Mouse (Mus musculus): Measurements from ENCODE around the gene Hfe2. TPM values are rescaled to one million over a fixed set of nuclear protein-coding genes. Genes with fewer than 3 reads are reported as not detected.

Hfe2 gene
- polyA plus RNA-seq, 1 experiment from 2014 or later = 1.3 TPM

DNA sequence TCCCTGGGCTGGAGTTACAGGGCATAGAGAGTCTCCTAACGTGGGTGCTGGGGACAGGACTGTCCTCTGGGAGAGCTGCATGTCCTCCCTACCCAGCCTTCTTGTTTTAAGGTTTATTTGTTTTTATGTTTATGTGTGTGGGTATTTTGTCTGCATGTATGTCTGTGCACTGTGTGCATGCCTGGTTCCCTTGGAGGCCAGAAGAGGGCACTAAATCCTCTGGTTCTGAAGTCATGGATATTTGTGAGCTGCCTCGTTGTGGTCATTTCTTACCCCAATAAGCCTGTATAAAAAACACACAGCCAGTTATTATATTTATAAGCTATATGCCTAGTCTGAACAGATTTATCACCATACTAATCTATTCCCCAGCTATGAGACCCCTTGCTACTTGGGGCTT lies 9.3 kb downstream of the Hfe2 start:
- Histone ChIP-seq H3K36me3 (ENCODE audit: control insufficient read depth, insufficient read depth, low read length) (no peaks in the 10 kb centered on the region), H3K4me2 (no peak overlapping the region), H3K9ac (ENCODE audit: low read length) (no peak overlapping the region), H3K4me1 (ENCODE audit: control insufficient read depth, insufficient read depth, low read length) (no peaks in the 10 kb centered on the region), H3K4me3 (ENCODE audit: low read depth, low read length) (no peak overlapping the region), H3K27me3 (ENCODE audit: control insufficient read depth, insufficient read depth, low read length) (no peaks in the 10 kb centered on the region), H3K27ac (ENCODE audit: low read depth, low read length) (no peak overlapping the region), H3K9me3 (ENCODE audit: control insufficient read depth, low read length) (no peaks in the 10 kb centered on the region)
- WGBS = 71% methylated on average over 2 of the region's 2 CpGs
- DNase-seq (ENCODE audit: low spot score, missing footprints) = no peak
- no peak for ATAC-seq (ENCODE audit: low FRiP score)

DNA sequence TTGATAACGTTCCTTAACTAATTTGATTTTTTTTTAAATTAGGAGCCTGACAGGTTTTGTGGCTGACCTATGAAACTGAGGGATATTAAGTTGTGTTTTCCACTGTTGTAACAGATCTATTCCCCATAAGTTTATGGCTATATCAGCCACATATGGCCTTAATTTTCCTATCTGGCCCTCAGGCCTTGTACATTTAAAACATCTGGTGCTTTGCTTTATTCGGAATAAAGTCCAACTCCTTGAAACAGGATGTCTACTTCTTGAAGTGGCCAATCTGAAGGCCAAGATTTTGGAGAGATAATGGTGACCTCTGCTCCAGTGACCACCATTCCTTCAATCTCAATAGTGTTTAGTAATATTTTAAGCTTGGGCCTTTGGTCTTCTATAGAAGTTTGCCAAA lies 14.3 kb downstream of the Hfe2 start:
- DNase-seq (ENCODE audit: low spot score, missing footprints) = no peak
- no peak overlapping the region for H3K9ac ChIP-seq (ENCODE audit: low read length)
- H3K36me3 ChIP-seq (ENCODE audit: control insufficient read depth, insufficient read depth, low read length) = no peaks in the 10 kb centered on the region
- H3K9me3 ChIP-seq (ENCODE audit: control insufficient read depth, low read length) = no peaks in the 10 kb centered on the region
- no peaks in the 10 kb centered on the region for H3K27me3 ChIP-seq (ENCODE audit: control insufficient read depth, insufficient read depth, low read length)
- H3K4me3 ChIP-seq (ENCODE audit: low read depth, low read length) = no peak overlapping the region
- H3K4me2 ChIP-seq = no peak overlapping the region
- no peak for ATAC-seq (ENCODE audit: low FRiP score)
- WGBS = 86% methylated on average over 2 of the region's 2 CpGs
- no peaks in the 10 kb centered on the region for H3K4me1 ChIP-seq (ENCODE audit: control insufficient read depth, insufficient read depth, low read length)
- no peak overlapping the region for H3K27ac ChIP-seq (ENCODE audit: low read depth, low read length)

DNA sequence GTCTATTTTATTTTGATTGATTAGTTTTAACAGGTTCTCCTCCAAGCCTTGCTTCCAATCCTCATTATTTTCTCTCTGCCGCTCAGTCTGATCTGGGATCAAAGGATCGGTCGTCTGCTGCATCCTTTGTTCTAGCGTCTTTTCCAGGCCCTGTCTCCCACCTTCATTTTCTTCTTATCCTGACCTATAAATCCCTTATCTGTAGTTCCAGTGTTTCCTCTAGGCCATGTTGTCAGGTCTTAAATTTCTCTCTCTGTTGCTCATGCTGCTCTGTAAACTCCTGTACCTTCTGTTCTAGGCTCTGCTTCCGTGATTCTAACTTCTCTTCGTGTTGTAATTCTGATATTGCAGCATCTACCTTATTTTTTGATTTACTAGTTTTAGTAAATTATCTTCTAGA lies 15.8 kb downstream of the Hfe2 start:
- no peaks in the 10 kb centered on the region for H3K36me3 ChIP-seq (ENCODE audit: control insufficient read depth, insufficient read depth, low read length)
- whole genome bisulfite sequencing = 24% methylated on average over 6 of the region's 6 CpGs
- no peak overlapping the region for H3K27ac ChIP-seq (ENCODE audit: low read depth, low read length)
- H3K4me2 ChIP-seq = no peak overlapping the region
- H3K27me3 ChIP-seq (ENCODE audit: control insufficient read depth, insufficient read depth, low read length) = no peaks in the 10 kb centered on the region
- ATAC-seq (ENCODE audit: low FRiP score) = no peak
- H3K9ac ChIP-seq (ENCODE audit: low read length) = no peak overlapping the region
- H3K9me3 ChIP-seq (ENCODE audit: control insufficient read depth, low read length) = no peaks in the 10 kb centered on the region
- no peaks in the 10 kb centered on the region for H3K4me1 ChIP-seq (ENCODE audit: control insufficient read depth, insufficient read depth, low read length)
- H3K4me3 ChIP-seq (ENCODE audit: low read depth, low read length) = no peak overlapping the region
- DNase-seq (ENCODE audit: low spot score, missing footprints) = no peak

DNA sequence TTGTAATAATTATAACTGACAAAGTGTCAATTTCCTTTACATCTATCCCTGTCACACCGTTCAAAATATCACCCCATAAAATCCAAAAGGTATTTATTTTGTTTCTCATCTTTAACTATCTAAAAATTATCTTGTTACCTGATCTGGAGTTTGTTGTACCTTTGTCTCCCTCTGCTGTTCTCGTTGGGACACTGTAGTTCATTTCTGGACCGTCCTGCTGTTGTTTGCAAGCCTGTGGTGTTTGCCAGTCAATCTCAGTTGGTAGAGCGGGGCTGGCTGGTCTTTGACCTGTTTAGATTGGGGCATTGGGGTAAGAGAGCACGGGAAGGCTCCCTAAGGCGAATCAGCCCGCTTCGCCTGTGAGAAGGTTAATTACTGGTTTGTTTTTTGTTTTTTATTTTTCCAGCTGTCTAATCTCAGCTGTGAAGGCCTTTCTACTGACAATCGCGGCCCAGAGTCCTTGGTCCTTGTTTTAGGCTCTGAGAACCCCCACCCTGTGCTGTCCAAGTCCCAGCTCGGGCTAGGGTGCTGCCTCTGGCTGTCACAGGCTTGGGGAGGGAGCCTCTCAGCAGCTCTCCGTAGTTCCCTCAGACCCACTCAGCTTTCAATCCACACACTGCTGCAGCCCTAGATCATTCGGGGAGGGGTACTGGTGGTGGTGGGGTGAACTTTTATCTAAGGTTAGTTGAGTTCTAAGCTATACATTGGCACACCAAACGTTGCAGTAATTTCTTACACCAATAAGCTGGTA lies 16.5 kb downstream of the Hfe2 start:
- no peak overlapping the region for H3K4me2 ChIP-seq
- H3K4me1 ChIP-seq (ENCODE audit: control insufficient read depth, insufficient read depth, low read length) = no peaks in the 10 kb centered on the region
- H3K27me3 ChIP-seq (ENCODE audit: control insufficient read depth, insufficient read depth, low read length) = 0 out of 2 replicates have a peak, but pooled peaks cover 1% of the 10 kb centered on the region
- H3K9ac ChIP-seq (ENCODE audit: low read length) = no peak overlapping the region; the same call in 1 of the 2 replicates
- H3K36me3 ChIP-seq (ENCODE audit: control insufficient read depth, insufficient read depth, low read length) = no peaks in the 10 kb centered on the region
- no peak for DNase-seq (ENCODE audit: low spot score, missing footprints)
- no peaks in the 10 kb centered on the region for H3K9me3 ChIP-seq (ENCODE audit: control insufficient read depth, low read length)
- no peak for ATAC-seq (ENCODE audit: low FRiP score)
- WGBS = 19% methylated on average over 14 of the region's 14 CpGs
- H3K4me3 ChIP-seq (ENCODE audit: low read depth, low read length) = no peak overlapping the region
- no peak overlapping the region for H3K27ac ChIP-seq (ENCODE audit: low read depth, low read length)

DNA sequence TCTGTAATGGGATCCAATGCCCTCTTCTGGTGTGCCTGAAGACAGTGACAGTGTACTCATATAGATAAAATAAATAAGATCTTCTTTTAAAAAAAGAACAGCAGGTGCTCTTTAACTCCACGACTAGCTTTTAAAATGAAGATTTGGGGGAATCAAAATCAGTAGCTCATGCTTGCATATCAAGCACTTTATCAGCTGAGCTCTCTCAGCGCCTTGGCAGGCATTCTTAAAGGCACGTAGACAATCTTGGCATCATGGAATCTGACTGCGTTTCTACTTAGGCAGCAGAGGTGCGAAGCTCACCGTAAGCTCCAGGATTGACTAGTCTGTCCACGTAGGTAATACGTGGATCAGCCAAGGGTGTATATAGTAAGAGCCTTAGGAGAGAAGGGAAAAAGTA lies 17.6 kb downstream of the Hfe2 start:
- Histone ChIP-seq H3K9me3 (ENCODE audit: control insufficient read depth, low read length) (no peaks in the 10 kb centered on the region), H3K27ac (ENCODE audit: low read depth, low read length) (no peak overlapping the region), H3K27me3 (ENCODE audit: control insufficient read depth, insufficient read depth, low read length) (0 out of 2 replicates have a peak, but pooled peaks cover 3% of the 10 kb centered on the region), H3K4me3 (ENCODE audit: low read depth, low read length) (no peak overlapping the region), H3K36me3 (ENCODE audit: control insufficient read depth, insufficient read depth, low read length) (no peaks in the 10 kb centered on the region), H3K9ac (ENCODE audit: low read length) (no peak overlapping the region), H3K4me2 (no peak overlapping the region), H3K4me1 (ENCODE audit: control insufficient read depth, insufficient read depth, low read length) (peaks cover under 1% of the 10 kb centered on the region)
- WGBS = 78% methylated on average over 8 of the region's 8 CpGs
- DNase-seq (ENCODE audit: low spot score, missing footprints) (no peak), ATAC-seq (ENCODE audit: low FRiP score) (no peak)

DNA sequence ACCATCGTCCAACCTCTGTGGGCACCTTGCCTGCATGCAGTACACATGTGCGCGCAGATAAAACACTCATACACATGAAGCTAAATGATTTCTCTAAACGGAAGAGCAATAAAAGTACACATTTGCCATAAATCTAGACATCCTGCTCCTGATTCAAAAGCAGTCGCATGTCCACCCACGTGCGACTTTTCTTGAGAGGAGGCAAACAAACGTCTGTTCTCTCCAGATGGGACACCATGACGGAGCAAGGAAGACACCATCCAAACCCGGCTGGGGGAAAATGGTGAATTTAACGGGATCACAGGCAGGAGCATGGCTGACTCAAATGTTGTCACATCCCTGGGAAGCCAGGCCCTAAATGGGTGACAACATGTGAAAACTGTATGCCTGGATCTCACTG lies 18.4 kb downstream of the Hfe2 start:
- peaks cover 3% of the 10 kb centered on the region for H3K4me1 ChIP-seq (ENCODE audit: control insufficient read depth, insufficient read depth, low read length)
- WGBS = 87% methylated on average over 11 of the region's 11 CpGs
- DNase-seq (ENCODE audit: low spot score, missing footprints) = no peak
- no peak overlapping the region for H3K9ac ChIP-seq (ENCODE audit: low read length)
- H3K36me3 ChIP-seq (ENCODE audit: control insufficient read depth, insufficient read depth, low read length) = no peaks in the 10 kb centered on the region
- no peak overlapping the region for H3K4me3 ChIP-seq (ENCODE audit: low read depth, low read length)
- no peak overlapping the region for H3K4me2 ChIP-seq
- no peak for ATAC-seq (ENCODE audit: low FRiP score)
- 0 out of 2 replicates have a peak, but pooled peaks cover 3% of the 10 kb centered on the region for H3K27me3 ChIP-seq (ENCODE audit: control insufficient read depth, insufficient read depth, low read length)
- no peak overlapping the region for H3K27ac ChIP-seq (ENCODE audit: low read depth, low read length)
- H3K9me3 ChIP-seq (ENCODE audit: control insufficient read depth, low read length) = no peaks in the 10 kb centered on the region

DNA sequence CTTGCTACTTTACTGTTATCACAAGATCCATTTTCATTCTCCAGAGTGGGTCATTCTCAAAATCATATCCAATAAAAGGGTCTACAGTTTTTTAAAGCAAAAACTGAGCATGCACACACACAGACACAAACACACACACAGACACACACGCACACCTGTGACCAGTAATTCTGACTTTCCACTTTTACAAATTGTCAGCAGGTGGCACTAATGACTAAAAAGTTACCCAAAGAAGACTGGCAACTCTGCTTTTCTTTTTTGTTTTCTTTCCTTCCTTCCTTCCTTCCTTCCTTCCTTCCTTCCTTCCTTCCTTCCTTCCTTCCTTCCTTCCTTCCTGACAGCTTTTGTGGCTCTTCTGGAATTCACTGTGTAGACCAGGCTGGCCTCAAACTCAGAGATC lies 20.6 kb downstream of the Hfe2 start:
- no peak overlapping the region for H3K9ac ChIP-seq (ENCODE audit: low read length)
- no peak overlapping the region for H3K27ac ChIP-seq (ENCODE audit: low read depth, low read length)
- 47% methylated on average over 1 of the region's 1 CpGs for WGBS
- H3K4me2 ChIP-seq = no peak overlapping the region
- H3K9me3 ChIP-seq (ENCODE audit: control insufficient read depth, low read length) = no peaks in the 10 kb centered on the region
- H3K4me3 ChIP-seq (ENCODE audit: low read depth, low read length) = no peak overlapping the region
- ATAC-seq (ENCODE audit: low FRiP score) (no peak), DNase-seq (ENCODE audit: low spot score, missing footprints) (no peak)
- no peaks in the 10 kb centered on the region for H3K36me3 ChIP-seq (ENCODE audit: control insufficient read depth, insufficient read depth, low read length)
- H3K4me1 ChIP-seq (ENCODE audit: control insufficient read depth, insufficient read depth, low read length) = peaks cover 3% of the 10 kb centered on the region
- 0 out of 2 replicates have a peak, but pooled peaks cover 3% of the 10 kb centered on the region for H3K27me3 ChIP-seq (ENCODE audit: control insufficient read depth, insufficient read depth, low read length)

DNA sequence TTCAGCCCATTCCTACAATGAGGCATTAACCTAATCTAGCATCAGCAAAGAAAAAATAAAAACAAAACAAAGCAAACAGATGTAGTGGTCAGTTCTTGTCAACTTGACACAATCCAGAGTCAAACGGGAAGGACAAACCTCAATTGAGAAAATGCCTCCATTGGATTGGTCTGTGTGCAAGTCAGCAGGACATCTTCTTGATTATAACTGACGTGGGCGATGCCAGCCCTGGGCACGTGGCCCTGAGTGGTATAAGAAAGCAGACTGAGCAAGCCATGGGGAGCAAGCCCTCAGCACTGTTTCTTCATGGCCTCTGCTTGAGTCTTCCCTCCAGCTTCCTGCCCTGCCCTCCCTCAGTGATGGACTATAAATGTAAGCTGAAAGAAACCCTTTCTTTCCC lies 21.9 kb downstream of the Hfe2 start:
- Histone ChIP-seq H3K4me3 (ENCODE audit: low read depth, low read length) (no peak overlapping the region), H3K9me3 (ENCODE audit: control insufficient read depth, low read length) (no peaks in the 10 kb centered on the region), H3K27ac (ENCODE audit: low read depth, low read length) (no peak overlapping the region), H3K4me1 (ENCODE audit: control insufficient read depth, insufficient read depth, low read length) (peaks cover 3% of the 10 kb centered on the region), H3K9ac (ENCODE audit: low read length) (0 out of 2 replicates have a peak overlapping the region, but pooled peaks have one; percentile 12), H3K27me3 (ENCODE audit: control insufficient read depth, insufficient read depth, low read length) (0 out of 2 replicates have a peak, but pooled peaks cover 3% of the 10 kb centered on the region), H3K4me2 (0 out of 2 replicates have a peak overlapping the region, but pooled peaks have one; percentile 10), H3K36me3 (ENCODE audit: control insufficient read depth, insufficient read depth, low read length) (no peaks in the 10 kb centered on the region)
- no peak for ATAC-seq (ENCODE audit: low FRiP score)
- no peak for DNase-seq (ENCODE audit: low spot score, missing footprints)
- WGBS = 57% methylated on average over 4 of the region's 4 CpGs

DNA sequence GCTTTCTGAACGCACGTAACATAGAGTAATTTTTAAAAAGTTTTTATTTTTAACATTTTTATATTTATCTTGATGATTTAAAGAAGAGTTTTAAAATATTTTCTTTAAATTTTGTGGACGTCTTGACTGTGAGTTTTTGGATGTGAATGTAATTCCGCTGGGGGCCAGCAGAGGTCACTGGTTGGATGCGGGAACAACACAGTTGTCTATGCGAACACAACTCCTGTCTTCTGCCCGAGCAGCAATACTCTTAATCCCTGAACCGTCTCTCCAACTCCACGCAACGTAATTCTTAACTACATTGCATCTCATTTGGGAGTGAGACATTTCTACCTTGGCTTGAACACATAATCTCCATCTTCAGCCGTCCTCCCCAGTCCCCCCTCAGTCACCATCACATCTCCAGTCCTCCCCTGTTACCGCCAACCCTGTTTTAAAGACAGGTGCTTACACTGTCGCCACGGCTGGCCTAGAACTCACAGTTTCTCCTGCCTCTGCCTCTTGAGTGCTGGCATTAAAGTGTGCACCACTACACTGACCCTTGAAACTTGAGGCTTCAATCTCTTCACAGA lies 22.5 kb downstream of the Hfe2 start:
- Histone ChIP-seq H3K27me3 (ENCODE audit: control insufficient read depth, insufficient read depth, low read length) (0 out of 2 replicates have a peak, but pooled peaks cover 3% of the 10 kb centered on the region), H3K4me1 (ENCODE audit: control insufficient read depth, insufficient read depth, low read length) (peaks cover 3% of the 10 kb centered on the region), H3K9me3 (ENCODE audit: control insufficient read depth, low read length) (no peaks in the 10 kb centered on the region), H3K27ac (ENCODE audit: low read depth, low read length) (no peak overlapping the region), H3K4me2 (peak overlapping the region; percentile 26; the same call in 1 of the 2 replicates), H3K9ac (ENCODE audit: low read length) (0 out of 2 replicates have a peak overlapping the region, but pooled peaks have one; percentile 12), H3K4me3 (ENCODE audit: low read depth, low read length) (no peak overlapping the region), H3K36me3 (ENCODE audit: control insufficient read depth, insufficient read depth, low read length) (no peaks in the 10 kb centered on the region)
- DNase-seq (ENCODE audit: low spot score, missing footprints) (peak; percentile 95), ATAC-seq (ENCODE audit: low FRiP score) (0 out of 2 replicates have a peak, but pooled peaks have one; percentile 46)
- WGBS = 10% methylated on average over 14 of the region's 14 CpGs

Measured in midbrain, embryonic 11.5 days (tissue).